Mouse (Mus musculus) testis, adult 2 months (tissue): ENCODE results near the gene Prr3. TPM values are rescaled to one million over a fixed set of nuclear protein-coding genes. Genes with fewer than 3 reads are reported as not detected.

Experiments used
- H3K27ac ChIP-seq: fragments of 200-500 bp; 2 replicates; pipeline ENCODE4 v1.5.1; 2012; ENCODE audit warnings: low read depth, low read length; ENCODE audit not compliant: control insufficient read depth, insufficient read depth
- H3K27me3 ChIP-seq: fragments of 200-500 bp; 2 replicates; pipeline ENCODE4 v1.6.1; 2012; ENCODE audit warnings: mild to moderate bottlenecking, low read length, moderate library complexity; ENCODE audit not compliant: control insufficient read depth, insufficient read depth
- H3K36me3 ChIP-seq: fragments of 200-500 bp; 2 replicates; pipeline ENCODE4 v1.6.1; 2012; ENCODE audit warnings: mild to moderate bottlenecking, low read length; ENCODE audit not compliant: control insufficient read depth, insufficient read depth
- H3K4me1 ChIP-seq: fragments of 200-500 bp; 2 replicates; pipeline ENCODE4 v1.6.1; 2012; ENCODE audit warnings: low read length; ENCODE audit not compliant: control insufficient read depth, insufficient read depth
- H3K4me3 ChIP-seq: fragments of 200-500 bp; 2 replicates; pipeline ENCODE4 v1.5.1; 2012; ENCODE audit warnings: low read depth, mild to moderate bottlenecking, low read length, moderate library complexity, mixed read lengths; ENCODE audit not compliant: control insufficient read depth
- CTCF ChIP-seq: fragments of 200-500 bp; IDR thresholded peaks from 2 replicates; pipeline ENCODE4 v1.5.1; 2012; ENCODE audit warnings: low read depth, mild to moderate bottlenecking, inconsistent platforms, low read length, moderate library complexity; ENCODE audit not compliant: control insufficient read depth, insufficient read depth, insufficient replicate concordance
- POLR2A ChIP-seq: fragments of 200-500 bp; IDR thresholded peaks from 2 replicates; pipeline ENCODE4 v1.6.1; 2012; ENCODE audit warnings: low read depth, mild to moderate bottlenecking, inconsistent platforms, low read length, moderate library complexity; ENCODE audit not compliant: control insufficient read depth
- polyA plus RNA-seq: library from polyadenylated mRNA; depleted of rRNA; stranded (reverse); fragments of >200 nt; gene quantifications from 2 replicates; pipeline ENCODE4 v1.2.3, GENCODE M21; 2012; rRNA removed

Prr3 gene
- 35.7 and 38.2 TPM in 2 replicates for polyA plus RNA-seq

DNA sequence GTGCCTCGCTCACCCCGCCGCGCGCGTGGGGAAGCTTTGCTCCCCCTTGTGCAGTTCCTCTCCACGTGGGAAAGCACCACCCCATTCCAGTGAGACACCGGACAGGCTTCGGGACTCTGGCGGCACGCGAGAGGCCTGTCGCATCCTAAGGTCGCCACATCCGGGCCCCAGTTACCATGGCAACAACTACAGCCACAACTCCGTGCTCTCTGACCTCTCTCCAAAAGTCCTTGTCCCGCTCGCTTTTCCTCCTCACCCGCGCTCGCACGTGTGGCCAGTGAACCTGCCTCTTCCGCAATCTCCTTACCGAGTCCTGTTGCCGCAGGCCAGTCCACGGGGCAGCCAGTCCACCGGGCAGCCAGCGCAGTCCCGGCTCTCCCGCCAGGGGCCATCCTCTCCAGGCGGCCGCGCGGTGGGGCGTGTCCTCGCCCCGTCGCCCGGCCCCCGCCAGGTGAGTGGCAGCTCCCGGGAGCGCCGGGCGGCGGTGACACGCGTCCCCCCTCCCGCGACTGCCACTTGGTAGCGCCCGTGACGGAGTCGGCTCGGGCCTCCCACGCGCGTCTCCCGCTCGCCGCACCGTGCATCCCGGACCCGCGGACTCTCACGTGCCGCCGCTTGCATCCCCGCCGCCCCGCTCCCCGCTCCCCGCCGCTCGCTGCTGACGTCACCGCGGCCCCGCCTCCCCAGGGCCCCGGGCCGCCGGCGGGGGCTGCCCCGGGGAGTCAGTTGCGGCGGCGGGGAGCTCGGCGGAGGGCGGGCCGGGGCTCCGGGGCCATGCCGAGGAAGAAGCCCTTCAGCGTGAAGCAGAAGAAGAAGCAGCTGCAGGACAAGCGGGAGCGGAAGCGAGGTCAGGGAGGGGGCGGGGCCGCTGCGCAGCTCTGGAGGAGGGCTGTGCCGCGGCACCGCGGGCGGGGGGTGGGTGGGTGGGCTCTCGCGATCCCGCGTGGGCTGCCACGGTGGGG is at the start of gene Prr3, which contains the start of gene Gnl1:
Gene Prr3, minus strand, starts transcription at position 836 of the 962 bp plus-strand sequence.
Gene Gnl1, plus strand, starts transcription at position 451 of the 962 bp plus-strand sequence.
- Histone ChIP-seq H3K4me1 (peaks cover 8% of the 10 kb centered on the region), H3K36me3 (peaks cover 11% of the 10 kb centered on the region), H3K27me3 (no peaks in the 10 kb centered on the region), H3K4me3 (peak within 1 kb of the TSS; percentile 95), H3K27ac (peak within 1 kb of the TSS; percentile 92)
- TF ChIP-seq CTCF (0 out of 2 replicates have a peak, but pooled peaks have one; percentile 6), POLR2A (peak; percentile 20)

GRCm38 (mm10) chr17:36028879-36029619 is 49.0 kb upstream of the Prr3 start:
- Histone ChIP-seq H3K4me1 (no peaks in the 10 kb centered on the region; the same call in 1 of the 2 replicates), H3K36me3 (no peaks in the 10 kb centered on the region), H3K4me3 (no peak overlapping the region), H3K27me3 (no peaks in the 10 kb centered on the region), H3K27ac (no peak overlapping the region)
- TF ChIP-seq CTCF (no peak), POLR2A (no peak)

DNA sequence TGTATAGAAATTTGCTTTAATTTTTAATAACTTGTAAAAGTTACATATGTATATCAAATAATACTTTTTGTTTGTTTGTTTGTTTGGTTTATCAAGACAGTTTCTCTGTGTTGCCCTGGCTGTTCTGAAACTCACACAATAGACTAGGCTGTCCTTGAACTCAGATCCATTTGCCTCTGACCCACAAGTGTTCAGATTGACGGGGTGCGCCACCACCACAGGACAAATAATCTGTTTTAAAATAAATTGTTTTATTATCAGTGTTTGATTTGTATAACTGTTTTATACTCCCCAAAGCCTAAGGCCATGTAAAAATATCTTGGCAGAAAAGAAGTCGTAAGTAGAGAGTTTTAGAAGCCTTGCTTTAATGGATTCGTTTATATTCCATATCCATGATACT is 47.6 kb upstream of the Prr3 start:
- Histone ChIP-seq H3K27ac (no peak overlapping the region), H3K4me1 (no peaks in the 10 kb centered on the region; the same call in 1 of the 2 replicates), H3K4me3 (no peak overlapping the region), H3K36me3 (no peaks in the 10 kb centered on the region), H3K27me3 (no peaks in the 10 kb centered on the region)
- TF ChIP-seq CTCF: no peak
- TF ChIP-seq POLR2A: no peak

- no peak for TF ChIP-seq CTCF
- TF ChIP-seq POLR2A: no peak
- H3K27ac ChIP-seq: no peak overlapping the region
Observed at GRCm38 (mm10) chr17:36025901-36026300, 45.9 kb upstream of the Prr3 start.

DNA sequence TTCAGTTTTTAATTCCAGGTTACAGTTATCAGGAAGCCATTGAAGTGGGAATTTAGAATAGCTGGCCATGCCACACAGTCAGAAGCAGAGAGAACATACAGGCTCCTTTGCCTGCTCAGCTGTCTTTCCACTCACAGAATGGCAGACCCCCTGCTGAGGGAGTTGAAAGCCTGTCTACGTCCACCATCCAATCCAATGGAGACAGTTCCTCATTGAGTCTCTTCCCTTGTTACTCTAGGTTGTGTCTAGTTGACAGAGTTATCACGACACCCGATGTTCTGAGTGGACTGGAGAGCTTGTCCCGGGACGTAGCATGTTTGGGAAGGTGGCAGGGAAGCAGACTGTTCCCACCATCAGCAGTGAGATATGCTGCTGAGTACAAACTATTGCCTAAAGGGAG is 45.2 kb upstream of the Prr3 start:
- no peaks in the 10 kb centered on the region for H3K36me3 ChIP-seq
- no peaks in the 10 kb centered on the region for H3K27me3 ChIP-seq
- no peak overlapping the region for H3K4me3 ChIP-seq
- TF ChIP-seq POLR2A (no peak), CTCF (no peak)
- H3K4me1 ChIP-seq: 0 out of 2 replicates have a peak, but pooled peaks cover 1% of the 10 kb centered on the region
- H3K27ac ChIP-seq: no peak overlapping the region

More at GRCm38 (mm10) chr17:36025901-36026300, 45.9 kb upstream of the Prr3 start:
- no peaks in the 10 kb centered on the region for H3K4me1 ChIP-seq
- no peaks in the 10 kb centered on the region for H3K36me3 ChIP-seq
- H3K4me3 ChIP-seq: no peak overlapping the region
- H3K27me3 ChIP-seq: no peaks in the 10 kb centered on the region

DNA sequence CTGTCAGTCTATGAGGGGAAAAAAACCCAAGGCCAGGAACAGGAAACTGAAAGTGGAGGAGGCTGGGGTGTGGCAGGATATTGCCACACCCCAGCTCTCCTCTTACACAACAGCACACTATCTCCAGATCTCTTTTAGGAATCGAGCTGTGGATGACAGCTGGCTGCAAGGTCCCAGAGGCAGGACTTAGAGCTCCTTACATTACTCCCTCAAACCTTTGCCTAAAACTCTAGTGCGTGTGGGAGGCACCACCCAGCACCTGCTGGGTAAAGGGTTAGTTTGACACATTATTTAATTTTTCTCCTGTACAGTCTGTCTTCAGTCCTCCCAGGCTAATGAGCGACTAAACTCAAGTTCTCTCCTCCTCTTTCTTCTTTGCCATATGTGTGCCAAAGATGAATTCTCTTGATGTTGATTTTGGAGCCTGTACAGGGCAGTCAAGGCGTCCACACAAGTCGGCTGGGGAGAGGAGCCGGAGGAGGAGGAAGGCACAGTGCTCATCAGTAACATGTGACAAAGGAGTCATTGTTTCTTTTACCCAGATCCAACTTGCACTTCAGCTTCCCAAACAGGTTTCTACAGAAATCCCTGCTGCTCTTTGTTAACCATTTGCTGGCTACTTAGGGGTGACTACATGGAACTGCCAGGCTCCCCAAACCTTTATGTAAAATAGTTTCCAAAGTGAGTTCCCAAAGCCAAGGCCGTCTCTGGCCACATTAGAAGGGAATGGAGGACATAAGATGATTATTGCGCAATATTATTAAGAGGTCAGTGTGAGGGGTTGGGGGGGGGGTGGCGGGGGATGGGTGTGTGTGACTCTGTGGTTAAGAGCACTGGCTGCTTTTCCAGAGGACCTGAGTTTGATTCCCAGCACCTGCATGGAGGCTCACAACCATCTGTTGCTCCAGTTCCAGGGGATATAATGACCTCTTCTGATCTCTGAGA is 43.9 kb upstream of the Prr3 start:
- no peak for TF ChIP-seq CTCF
- no peak for TF ChIP-seq POLR2A
- no peaks in the 10 kb centered on the region for H3K27me3 ChIP-seq
- no peak overlapping the region; the same call in 1 of the 2 replicates for H3K27ac ChIP-seq

More for the DNA sequence above, 43.9 kb upstream of the Prr3 start:
- Histone ChIP-seq H3K4me3 (no peak overlapping the region), H3K4me1 (0 out of 2 replicates have a peak, but pooled peaks cover 2% of the 10 kb centered on the region), H3K36me3 (no peaks in the 10 kb centered on the region)
